Mouse (Mus musculus): ENCODE results near the gene Nr1h2. TPM values are rescaled to one million over a fixed set of nuclear protein-coding genes. Genes with fewer than 3 reads are reported as not detected.

Nr1h2 gene
- total and polyA plus RNA-seq, 3 experiments, result 13.9 to 50.0 (median 43.8) TPM

DNA sequence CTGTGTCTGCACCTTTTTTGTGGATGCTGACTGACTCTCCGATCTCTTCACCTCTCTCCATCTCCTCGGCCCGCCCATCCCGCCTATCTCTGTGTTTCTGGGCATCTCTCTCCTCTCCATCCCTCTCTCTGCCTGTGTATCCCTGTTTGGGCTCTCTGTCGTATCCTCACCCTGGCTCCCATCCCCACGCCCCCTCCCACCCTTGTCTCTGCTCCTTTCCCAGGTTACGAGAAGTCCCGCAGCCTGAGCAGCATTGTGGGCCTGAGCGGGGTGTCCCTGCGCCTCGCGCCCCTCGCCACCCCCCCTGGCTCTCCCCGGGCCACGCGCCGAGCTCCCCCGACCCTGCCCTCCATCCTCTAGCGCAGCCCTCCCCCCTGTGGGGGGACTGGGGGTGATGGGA lies 47.9 kb upstream of the Nr1h2 start:
- dilution Hi-C loops (cut with MboI; ENCODE audit: extremely low pct_ligation_motif_present, extremely low pct_unique_long_range_greater_than_20kb, low sequenced_read_pairs), result no loop called here
- no peak for DNase-seq (ENCODE audit: extremely low read depth)
- TF ChIP-seq NRF1 (IDR thresholded peaks at IDR 0.05; ENCODE audit: low read depth, low read length) (no peak), RCOR1 (conservative IDR thresholded peaks at IDR 0.05; ENCODE audit: low read depth, low read length) (no peak), MAFK (IDR thresholded peaks at IDR 0.05; ENCODE audit: insufficient replicate concordance, low read length) (no peak), TCF12 (IDR thresholded peaks at IDR 0.05; ENCODE audit: low read depth, low read length) (no peak), ZC3H11A (IDR thresholded peaks at IDR 0.05; ENCODE audit: low read depth, low read length) (no peak), SMC3 (IDR thresholded peaks at IDR 0.05; ENCODE audit: low read depth, low read length) (no peak), NELFE (IDR thresholded peaks at IDR 0.05; ENCODE audit: low read depth, low read length) (no peak), JUN (IDR thresholded peaks at IDR 0.05; ENCODE audit: insufficient read depth, low read depth, low read length) (no peak), ELF1 (IDR thresholded peaks at IDR 0.05; ENCODE audit: low read depth, low read length) (no peak)
- Histone ChIP-seq H3K27me3 (replicated peaks) (no peaks in the 10 kb centered on the region), H3K36me3 (replicated peaks in 1 of 2; ENCODE audit: control insufficient read depth in 1 of 2, insufficient read depth in 1 of 2, low read length in 1 of 2) (peaks cover 0 to 22% of the 10 kb centered on the region in 2 experiments), H3K79me2 (replicated peaks; ENCODE audit: control insufficient read depth, extremely low read depth, insufficient read depth, poor library complexity, severe bottlenecking) (no peaks in the 10 kb centered on the region), H3K9ac (ENCODE audit: insufficient read depth, low read depth) (no peak overlapping the region), H3K4me2 (ENCODE audit: insufficient read depth, low read depth, poor library complexity, severe bottlenecking) (no peak overlapping the region), H3K27ac (ENCODE audit: insufficient read depth, low read depth) (no peak overlapping the region), H3K9me3 (replicated peaks; ENCODE audit: low read length) (no peaks in the 10 kb centered on the region), H3K4me3 (replicated peaks in 1 of 3; ENCODE audit: low read depth in 2 of 3, low read length in 2 of 3, poor library complexity in 1 of 3) (no peak overlapping the region), H3K4me1 (ENCODE audit: control insufficient read depth in 1 of 2, insufficient read depth in 2 of 2) (peaks cover 9 to 19% of the 10 kb centered on the region in 2 experiments; a peak in 2 of 4 replicates)
- in situ Hi-C loops (cut with MboI; ENCODE audit: low pct_ligation_motif_present, low pct_unique_long_range_greater_than_20kb, low sequenced_read_pairs), result no loop called here

DNA sequence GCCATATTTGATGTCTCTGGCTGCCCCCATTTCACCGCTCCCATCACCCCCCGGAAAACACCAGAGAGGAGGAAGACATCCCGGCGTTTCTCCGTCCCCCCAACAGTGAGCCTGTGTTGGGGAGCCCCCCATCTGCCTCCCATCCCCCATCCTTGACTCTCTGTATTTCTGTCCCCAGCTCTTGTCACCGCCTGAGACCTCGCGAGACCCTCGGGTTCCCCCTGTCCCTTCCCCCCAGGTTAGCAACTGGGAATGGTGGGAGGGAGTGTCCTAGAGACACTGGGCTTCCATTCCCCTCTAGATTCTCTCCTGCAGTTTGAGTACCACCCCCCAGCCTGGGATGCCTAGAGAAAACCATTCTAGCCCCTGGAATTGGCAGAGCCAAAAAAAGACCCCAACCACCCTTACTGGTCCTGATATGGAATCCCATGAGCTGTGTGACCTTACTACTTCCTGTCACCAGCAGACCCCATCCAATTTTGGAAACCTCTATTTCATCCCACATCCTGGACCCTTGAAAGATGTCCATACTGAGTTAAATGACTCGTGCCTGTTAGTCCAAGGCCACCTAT lies 47.0 kb upstream of the Nr1h2 start:
- H3K9ac ChIP-seq (ENCODE audit: insufficient read depth, low read depth), result no peak overlapping the region
- no peak overlapping the region for H3K4me2 ChIP-seq (ENCODE audit: insufficient read depth, low read depth, poor library complexity, severe bottlenecking)
- DNase-seq (ENCODE audit: extremely low read depth), result no peak
- dilution Hi-C loops (cut with MboI; ENCODE audit: extremely low pct_ligation_motif_present, extremely low pct_unique_long_range_greater_than_20kb, low sequenced_read_pairs) (no loop called here), in situ Hi-C loops (cut with MboI; ENCODE audit: low pct_ligation_motif_present, low pct_unique_long_range_greater_than_20kb, low sequenced_read_pairs) (no loop called here)
- H3K79me2 ChIP-seq (replicated peaks; ENCODE audit: control insufficient read depth, extremely low read depth, insufficient read depth, poor library complexity, severe bottlenecking), result no peaks in the 10 kb centered on the region
- H3K4me1 ChIP-seq (ENCODE audit: control insufficient read depth in 1 of 2, insufficient read depth in 2 of 2), result peaks cover 4 to 14% of the 10 kb centered on the region in 2 experiments; a peak in 2 of 4 replicates
- H3K4me3 ChIP-seq (replicated peaks in 1 of 3; ENCODE audit: low read depth in 2 of 3, low read length in 2 of 3, poor library complexity in 1 of 3), result no peak overlapping the region
- H3K36me3 ChIP-seq (replicated peaks in 1 of 2; ENCODE audit: control insufficient read depth in 1 of 2, insufficient read depth in 1 of 2, low read length in 1 of 2), result peaks cover 0 to 27% of the 10 kb centered on the region in 2 experiments
- H3K27me3 ChIP-seq (replicated peaks), result no peaks in the 10 kb centered on the region
- no peak overlapping the region for H3K27ac ChIP-seq (ENCODE audit: insufficient read depth, low read depth)
- H3K9me3 ChIP-seq (replicated peaks; ENCODE audit: low read length), result no peaks in the 10 kb centered on the region
- TF ChIP-seq RCOR1 (conservative IDR thresholded peaks at IDR 0.05; ENCODE audit: low read depth, low read length) (no peak), ELF1 (IDR thresholded peaks at IDR 0.05; ENCODE audit: low read depth, low read length) (no peak), MAZ (IDR thresholded peaks at IDR 0.05; ENCODE audit: low read depth, low read length) (no peak), TCF12 (IDR thresholded peaks at IDR 0.05; ENCODE audit: low read depth, low read length) (no peak), MXI1 (IDR thresholded peaks at IDR 0.05; ENCODE audit: low read depth, low read length) (no peak), CTCF (conservative IDR thresholded peaks at IDR 0.05 in 1 of 2, IDR thresholded peaks at IDR 0.05 in 1 of 2; ENCODE audit: low read depth in 2 of 2, low read length in 2 of 2) (no peak)

DNA sequence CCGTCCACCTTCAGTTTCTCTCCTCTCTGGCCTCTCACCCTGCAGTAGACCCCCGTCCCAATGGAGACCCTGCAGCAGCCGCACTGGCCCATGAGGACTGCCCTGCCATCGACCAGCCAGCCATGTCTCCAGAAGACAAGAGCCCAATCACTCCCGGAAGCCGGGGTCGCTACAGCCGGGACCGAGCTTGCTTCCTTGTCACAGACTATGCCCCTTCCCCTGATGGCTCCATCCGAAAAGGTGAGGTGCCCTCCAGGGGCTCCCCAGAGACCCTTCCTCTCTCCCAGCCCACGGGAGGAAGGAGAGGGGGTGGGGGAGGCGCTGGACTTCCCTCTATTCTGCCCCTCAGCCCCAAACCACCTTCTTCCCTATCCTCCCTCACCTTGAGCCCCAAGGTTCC lies 44.6 kb upstream of the Nr1h2 start:
- TF ChIP-seq E2F4 (IDR thresholded peaks at IDR 0.05; ENCODE audit: insufficient replicate concordance, low read depth, low read length), result no peak
- TF ChIP-seq MEF2A (IDR thresholded peaks at IDR 0.05; ENCODE audit: borderline replicate concordance, low read depth, low read length), result no peak
- TF ChIP-seq NELFE (IDR thresholded peaks at IDR 0.05; ENCODE audit: low read depth, low read length), result no peak
- TF ChIP-seq MAX (IDR thresholded peaks at IDR 0.05; ENCODE audit: low read length), result no peak
- no peak for TF ChIP-seq USF1 (IDR thresholded peaks at IDR 0.05; ENCODE audit: low read depth, low read length)
- no peak for TF ChIP-seq NRF1 (IDR thresholded peaks at IDR 0.05; ENCODE audit: low read depth, low read length)
- no peak for TF ChIP-seq ETS1 (conservative IDR thresholded peaks at IDR 0.05; ENCODE audit: low read depth, low read length)
- no peak for TF ChIP-seq TCF12 (IDR thresholded peaks at IDR 0.05; ENCODE audit: low read depth, low read length)
- no peak for TF ChIP-seq CTCF (conservative IDR thresholded peaks at IDR 0.05 in 1 of 2, IDR thresholded peaks at IDR 0.05 in 1 of 2; ENCODE audit: low read depth in 2 of 2, low read length in 2 of 2)
- no peak for TF ChIP-seq RAD21 (IDR thresholded peaks at IDR 0.05; ENCODE audit: low read depth, low read length)
- no peak for TF ChIP-seq RCOR1 (conservative IDR thresholded peaks at IDR 0.05; ENCODE audit: low read depth, low read length)
- TF ChIP-seq CHD1 (IDR thresholded peaks at IDR 0.05; ENCODE audit: low read depth, low read length), result no peak
- no peak for TF ChIP-seq ZNF384 (IDR thresholded peaks at IDR 0.05; ENCODE audit: low read depth, low read length)
- no peak for TF ChIP-seq MYC (IDR thresholded peaks at IDR 0.05; ENCODE audit: low read depth, low read length)
- no peak for TF ChIP-seq JUND (conservative IDR thresholded peaks at IDR 0.05; ENCODE audit: low read depth, low read length)
- no peak for TF ChIP-seq GABPA (IDR thresholded peaks at IDR 0.05; ENCODE audit: insufficient replicate concordance, low read depth, low read length)
- TF ChIP-seq CHD2 (IDR thresholded peaks at IDR 0.05; ENCODE audit: low read length), result no peak
- H3K9ac ChIP-seq (ENCODE audit: insufficient read depth, low read depth), result no peak overlapping the region
- no peak overlapping the region for H3K4me3 ChIP-seq (replicated peaks in 1 of 3; ENCODE audit: low read depth in 2 of 3, low read length in 2 of 3, poor library complexity in 1 of 3)
- in situ Hi-C loops (cut with MboI; ENCODE audit: low pct_ligation_motif_present, low pct_unique_long_range_greater_than_20kb, low sequenced_read_pairs), result no loop called here
- no peak for DNase-seq (ENCODE audit: extremely low read depth)
- no peak overlapping the region for H3K27ac ChIP-seq (ENCODE audit: insufficient read depth, low read depth)
- H3K27me3 ChIP-seq (replicated peaks), result no peaks in the 10 kb centered on the region
- H3K79me2 ChIP-seq (replicated peaks; ENCODE audit: control insufficient read depth, extremely low read depth, insufficient read depth, poor library complexity, severe bottlenecking), result no peaks in the 10 kb centered on the region
- H3K9me3 ChIP-seq (replicated peaks; ENCODE audit: low read length), result no peaks in the 10 kb centered on the region
- H3K4me1 ChIP-seq (ENCODE audit: control insufficient read depth in 1 of 2, insufficient read depth in 2 of 2), result peaks cover 3 to 4% of the 10 kb centered on the region in 2 experiments; a peak in 2 of 4 replicates
- H3K4me2 ChIP-seq (ENCODE audit: insufficient read depth, low read depth, poor library complexity, severe bottlenecking), result no peak overlapping the region
- dilution Hi-C loops (cut with MboI; ENCODE audit: extremely low pct_ligation_motif_present, extremely low pct_unique_long_range_greater_than_20kb, low sequenced_read_pairs), result no loop called here
- H3K36me3 ChIP-seq (replicated peaks in 1 of 2; ENCODE audit: control insufficient read depth in 1 of 2, insufficient read depth in 1 of 2, low read length in 1 of 2), result peaks cover 7 to 46% of the 10 kb centered on the region in 2 experiments

Data from CH12.LX (cell line).